Mouse (Mus musculus) effector memory CD4-positive, alpha-beta T cell, adult 5 months (primary cell): ENCODE results near the gene Edem3. TPM values are rescaled to one million over a fixed set of nuclear protein-coding genes. Genes with fewer than 3 reads are reported as not detected.

ENCODE experiments used
- polyA plus RNA-seq: library from polyadenylated mRNA; unstranded; fragments of 100-300 nt; shearing (Covaris generic); gene quantifications from one replicate; pipeline ENCODE4 v1.2.1, GENCODE M21; 2017

Gene Edem3
- polyA plus RNA-seq: 22.5 TPM

DNA sequence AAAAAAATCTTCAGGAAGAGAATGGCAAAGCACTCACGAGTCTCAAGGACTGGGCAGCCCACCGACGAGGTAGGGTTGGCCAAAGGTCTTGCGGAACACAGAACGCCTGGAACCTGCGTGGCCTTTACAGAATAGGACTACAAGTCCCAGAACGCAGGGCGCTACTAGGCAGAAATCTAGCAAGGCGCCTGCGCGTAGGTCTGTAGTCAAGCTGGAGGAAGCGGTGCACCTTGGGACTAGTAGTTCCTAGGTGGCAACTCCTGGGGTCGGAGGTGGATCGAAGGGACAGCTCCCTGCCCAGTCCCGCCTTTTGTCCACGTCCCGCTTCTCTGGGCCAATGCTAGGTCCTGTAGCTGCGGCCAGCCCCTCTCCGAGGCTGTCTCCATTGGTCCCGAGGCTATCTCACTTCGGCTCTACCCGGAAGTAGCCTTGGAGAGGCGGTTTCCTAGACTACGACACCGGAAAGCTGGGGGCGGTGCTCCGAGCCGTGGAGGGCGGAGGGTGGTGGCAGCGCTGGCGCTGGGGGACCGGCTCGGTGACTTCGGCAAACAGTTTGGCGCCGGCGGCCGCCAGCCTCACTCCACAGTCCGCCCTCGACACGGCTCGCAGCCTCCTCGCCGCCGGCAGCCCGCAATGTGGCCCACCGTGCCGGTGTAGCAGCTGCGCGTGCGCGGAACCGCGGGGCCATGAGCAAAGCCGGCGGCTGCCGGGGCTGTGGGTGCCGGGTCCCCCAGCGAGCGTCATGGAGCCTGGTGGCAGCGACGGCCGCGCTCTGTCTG, at the start of gene Edem3:
TSS of gene Edem3 (plus strand) at position 491 of the 779 bp plus-strand sequence.

Other genes starting within 250 kb of the Edem3 start
- 34.8 TPM for gene Fam129a, start 184.2 kb upstream of the Edem3 start, polyA plus RNA-seq